Mouse (Mus musculus): ENCODE data around the gene Kcne4.
A peak's percentile ranks its signal among the peaks of the same experiment; 100 is the strongest.

Kcne4 gene

DNA sequence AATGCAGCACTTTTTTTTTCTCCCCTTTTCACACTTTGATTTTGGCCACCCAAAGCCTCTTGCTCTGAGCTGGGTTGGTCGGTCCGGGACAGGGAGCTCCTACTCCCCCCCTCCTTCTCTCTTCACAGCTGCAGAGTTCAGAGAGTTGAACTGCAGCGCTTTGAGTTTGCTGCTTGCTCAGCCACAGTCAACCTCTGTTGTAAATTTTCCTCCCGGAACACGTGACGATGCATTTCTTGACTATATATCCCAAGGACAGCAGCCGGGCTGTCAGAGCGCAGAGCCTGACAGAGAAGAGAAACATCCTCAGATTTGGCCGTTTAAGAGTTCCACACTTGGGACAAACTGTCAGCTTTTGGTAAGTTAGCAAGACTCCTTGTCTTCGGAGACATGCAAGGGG lies at the start of gene Kcne4:
TSS of gene Kcne4 (plus strand) at position 120 of the 400 bp plus-strand sequence.
- DNase-seq (ENCODE audit: low read depth, low spot score): no peak

DNA sequence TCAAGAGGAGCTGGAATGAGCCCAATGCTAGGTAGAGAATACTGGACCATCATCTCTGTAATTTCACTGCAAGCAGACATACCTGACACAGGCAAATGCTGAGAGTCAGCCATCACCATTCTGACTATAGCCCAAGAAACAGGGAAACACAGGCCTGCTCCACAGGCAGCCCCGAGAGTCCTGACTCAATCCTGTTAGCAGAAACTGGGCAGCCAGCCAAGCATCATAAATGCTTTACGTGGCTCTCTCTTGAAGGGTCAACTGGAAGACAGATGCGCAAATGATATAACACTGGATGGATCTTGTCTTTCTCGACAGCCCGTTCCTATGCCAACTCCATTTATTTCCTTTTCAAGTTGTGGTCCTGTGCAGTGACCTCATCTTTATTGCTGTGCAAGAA lies 34.7 kb upstream of the Kcne4 start:
- DNase-seq (ENCODE audit: low read depth, low spot score): no peak

DNA sequence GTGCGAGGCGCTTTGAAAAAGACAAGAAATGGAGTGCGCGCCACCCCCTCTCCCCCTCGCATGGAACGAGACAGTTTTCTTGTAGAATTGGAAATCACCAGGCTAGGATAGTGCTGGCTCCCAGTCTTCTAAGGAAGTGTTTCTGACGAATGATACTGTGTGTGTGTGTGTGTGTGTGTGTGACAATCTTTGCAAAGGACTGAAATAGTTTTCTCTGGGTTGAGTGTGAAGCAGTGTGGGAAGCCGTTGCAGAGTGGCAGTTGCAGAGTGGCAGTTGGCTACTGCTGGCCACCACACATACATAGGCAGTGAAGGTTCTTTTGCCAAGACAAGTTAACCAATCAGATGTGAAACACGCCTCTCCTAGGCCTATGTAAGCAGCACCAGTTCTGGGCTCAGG lies 31.6 kb upstream of the Kcne4 start:
- peak; percentile 65 for DNase-seq (ENCODE audit: low read depth, low spot score)

DNA sequence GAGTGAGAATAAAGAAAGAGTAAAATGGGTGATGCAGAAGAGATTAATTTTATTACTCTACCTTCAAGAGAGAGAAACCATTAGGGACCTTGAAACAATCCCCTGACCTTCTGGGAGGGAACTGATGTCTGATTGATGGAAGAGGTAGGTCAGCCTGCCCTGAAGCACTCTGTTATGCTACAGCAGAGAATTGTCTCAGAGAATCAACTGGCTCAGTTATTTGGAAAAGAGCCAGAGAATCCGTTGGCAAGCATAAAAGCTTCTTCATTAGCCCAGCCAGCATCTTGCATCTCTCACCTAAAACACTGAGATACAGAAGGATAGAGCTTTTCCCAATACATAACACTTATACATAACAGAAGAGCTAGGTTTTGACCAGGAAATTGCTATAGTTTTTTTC lies 26.8 kb upstream of the Kcne4 start:
- DNase-seq (ENCODE audit: low read depth, low spot score): peak; percentile 19

DNA sequence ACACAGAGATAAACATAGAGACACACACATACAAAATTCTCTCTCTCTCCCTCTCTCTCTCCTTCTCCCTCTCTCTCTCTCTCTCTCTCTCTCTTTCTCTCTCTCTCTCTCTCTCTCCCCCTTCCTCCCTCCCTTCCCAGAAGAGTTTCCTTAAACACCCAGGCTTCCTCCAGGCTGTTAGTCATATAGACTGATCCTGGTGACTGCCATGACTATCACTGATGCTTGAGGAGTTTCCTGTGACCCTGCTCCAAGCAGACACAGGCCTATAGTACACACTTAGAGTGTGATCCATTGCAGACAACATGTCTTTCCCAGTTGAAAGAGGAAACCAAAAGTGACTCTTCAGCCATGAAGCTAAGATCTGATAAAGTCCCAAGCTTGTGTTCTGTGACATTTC lies 9.1 kb upstream of the Kcne4 start:
- no peak for DNase-seq (ENCODE audit: low read depth, low spot score)

DNA sequence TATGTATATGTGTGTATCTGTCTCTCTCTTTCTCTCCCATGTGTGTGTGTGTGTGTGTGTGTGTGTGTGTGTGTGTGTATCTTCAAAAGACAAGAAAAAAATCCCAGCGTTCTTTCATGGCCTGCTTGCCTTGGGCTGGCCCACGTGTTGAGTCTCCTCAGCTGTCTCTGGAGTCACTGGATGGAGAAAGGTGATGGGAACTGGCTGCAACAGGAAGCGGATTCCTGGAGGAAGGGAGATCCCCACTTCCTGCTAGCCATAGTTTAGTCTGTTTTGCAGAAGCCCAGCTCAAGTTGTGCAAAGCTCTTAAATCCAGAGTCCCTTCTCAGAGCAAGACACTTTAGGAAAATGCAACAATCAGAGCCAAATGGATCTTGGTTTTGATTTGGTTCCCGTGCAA lies 6.7 kb upstream of the Kcne4 start:
- no peak for DNase-seq (ENCODE audit: low read depth, low spot score)

DNA sequence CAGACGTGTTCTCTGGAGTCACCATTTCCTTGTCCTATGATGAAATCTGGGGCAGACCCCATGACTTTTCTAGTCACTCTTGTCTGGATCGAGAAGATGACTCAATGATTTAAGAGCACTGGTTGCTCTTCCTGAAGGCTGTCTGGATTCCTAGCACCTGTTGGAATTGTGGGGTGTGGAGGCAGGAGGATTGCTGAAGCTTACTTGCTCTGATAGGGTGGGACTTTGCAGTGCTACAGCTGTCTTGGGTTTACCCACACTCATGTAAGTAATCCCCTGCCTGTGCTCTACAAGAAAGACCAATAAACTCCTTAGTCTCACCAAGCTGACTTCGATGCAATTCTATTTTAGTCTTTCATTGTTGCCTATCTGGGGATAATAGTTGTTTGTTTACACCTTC lies 5.7 kb upstream of the Kcne4 start:
- DNase-seq (ENCODE audit: low read depth, low spot score): no peak

DNA sequence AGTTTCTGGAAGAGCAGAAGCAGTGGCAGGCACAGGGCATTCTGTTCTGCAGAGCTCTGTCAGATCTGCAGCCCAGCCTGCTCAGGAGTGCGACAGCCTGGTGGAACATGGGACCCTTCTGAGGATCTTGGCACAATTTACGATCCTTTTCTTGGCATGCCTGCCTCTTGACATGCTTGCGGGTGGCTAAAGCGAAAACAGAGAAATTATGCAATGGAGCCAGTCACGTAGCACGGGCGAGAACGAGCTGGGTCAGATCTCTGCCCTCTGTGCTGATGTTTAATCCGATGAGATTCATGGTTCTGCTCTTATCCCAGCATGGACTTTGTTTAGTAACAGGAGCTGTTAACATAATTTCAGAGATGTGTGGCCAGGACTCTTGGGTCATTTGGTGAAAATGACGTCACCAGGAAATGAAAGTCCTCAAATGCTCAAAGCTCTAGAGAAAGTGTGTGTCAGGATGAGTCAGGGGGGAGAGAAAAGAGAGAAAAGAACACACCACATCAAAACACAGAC lies 4.5 kb upstream of the Kcne4 start:
- no peak for DNase-seq (ENCODE audit: low read depth, low spot score)

DNA sequence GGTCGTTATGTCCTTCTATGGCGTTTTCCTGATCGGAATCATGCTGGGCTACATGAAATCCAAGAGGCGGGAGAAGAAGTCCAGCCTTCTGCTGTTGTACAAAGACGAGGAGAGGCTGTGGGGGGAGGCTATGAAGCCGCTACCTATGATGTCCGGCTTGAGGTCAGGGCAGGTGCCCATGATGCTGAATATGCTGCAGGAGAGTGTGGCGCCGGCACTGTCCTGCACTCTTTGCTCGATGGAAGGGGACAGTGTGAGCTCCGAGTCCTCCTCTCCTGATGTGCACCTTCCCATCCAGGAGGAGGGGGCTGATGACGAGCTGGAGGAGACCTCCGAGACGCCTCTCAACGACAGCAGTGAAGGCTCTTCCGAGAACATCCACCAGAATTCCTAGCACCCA lies 1.2 kb downstream of the Kcne4 start:
- no peak for DNase-seq (ENCODE audit: low read depth, low spot score)

DNA sequence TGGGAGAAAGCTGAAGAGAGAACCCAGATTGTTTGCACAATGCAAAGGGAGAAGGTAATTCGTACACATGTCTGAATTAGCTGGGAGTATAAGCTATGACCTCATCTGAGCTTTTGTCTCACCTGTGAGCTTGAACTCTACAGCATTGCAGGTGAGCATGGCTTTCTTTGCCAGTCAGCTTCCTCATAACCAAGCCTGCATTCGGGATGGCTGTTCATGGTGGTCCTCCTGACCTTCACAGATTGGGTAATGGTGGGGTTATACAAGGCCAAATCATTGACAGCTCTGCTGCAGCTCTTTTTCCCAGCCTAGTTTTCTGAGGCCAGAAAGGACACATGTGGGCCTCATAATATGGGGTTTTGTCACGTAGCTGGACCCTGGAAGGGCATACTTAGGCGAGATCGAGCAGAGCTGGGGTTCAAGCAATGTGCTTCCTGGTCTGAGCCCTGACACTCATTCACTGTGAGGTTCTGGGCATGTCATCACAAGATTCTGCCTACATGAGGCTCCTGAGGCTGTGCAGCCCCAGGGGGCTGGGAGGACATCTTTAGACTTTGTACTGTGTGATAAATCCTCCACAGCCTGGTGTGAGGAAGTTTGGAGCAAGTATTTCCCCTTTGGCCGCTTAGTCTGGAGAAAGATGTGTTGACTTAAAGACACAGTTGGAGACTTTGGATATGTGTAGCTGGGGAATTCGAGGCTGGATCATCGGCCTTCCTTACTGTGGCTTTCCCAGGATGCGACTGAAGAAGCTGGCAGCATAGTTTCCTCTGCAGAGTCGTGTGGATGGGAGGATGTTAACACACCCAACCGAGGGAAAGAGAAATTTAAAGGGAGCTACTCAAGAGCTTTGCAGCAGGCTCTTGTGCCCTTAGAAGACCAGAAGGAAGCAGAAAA lies 2.3 kb downstream of the Kcne4 start:
- no peak for DNase-seq (ENCODE audit: low read depth, low spot score)

DNA sequence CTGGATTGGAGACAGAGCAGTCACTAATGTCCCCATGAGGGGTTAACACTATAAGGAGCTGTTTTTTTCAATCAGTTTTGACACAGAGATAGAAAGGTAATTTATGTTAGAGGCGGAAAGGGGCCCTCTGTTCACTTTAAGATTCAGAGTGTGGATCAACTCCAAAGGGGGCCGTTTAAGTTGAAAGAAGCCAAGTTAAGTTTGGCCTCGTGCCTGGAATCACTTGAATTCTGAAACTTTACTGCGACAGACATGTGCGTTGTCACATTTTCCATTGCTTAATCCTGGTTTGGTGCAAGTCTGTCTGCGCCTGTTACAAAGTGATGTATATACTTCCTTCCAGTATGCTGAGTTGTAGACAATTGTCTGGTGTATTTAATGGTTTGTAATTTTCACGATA lies 3.0 kb downstream of the Kcne4 start:
- peak; percentile 4 for DNase-seq (ENCODE audit: low read depth, low spot score)

DNA sequence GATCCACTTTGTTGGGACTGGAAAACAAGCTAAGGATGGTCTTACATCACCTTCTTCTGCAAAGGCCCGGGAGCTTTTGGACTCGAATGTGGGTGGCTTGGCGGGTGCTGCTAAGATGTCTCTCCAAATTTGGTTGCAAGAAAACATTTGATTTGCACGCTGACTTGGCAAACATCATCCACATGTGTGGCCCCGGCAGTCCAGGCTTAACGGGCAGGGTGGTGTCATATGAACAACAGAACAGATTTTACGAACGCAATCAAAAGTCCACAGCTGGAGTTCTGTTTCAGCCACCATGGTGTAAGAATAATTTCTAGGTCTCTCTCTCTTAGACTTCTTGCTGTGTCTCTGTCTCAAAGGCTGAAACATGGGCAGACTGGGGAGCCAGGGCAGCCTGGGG lies 3.6 kb downstream of the Kcne4 start:
- no peak for DNase-seq (ENCODE audit: low read depth, low spot score)

DNA sequence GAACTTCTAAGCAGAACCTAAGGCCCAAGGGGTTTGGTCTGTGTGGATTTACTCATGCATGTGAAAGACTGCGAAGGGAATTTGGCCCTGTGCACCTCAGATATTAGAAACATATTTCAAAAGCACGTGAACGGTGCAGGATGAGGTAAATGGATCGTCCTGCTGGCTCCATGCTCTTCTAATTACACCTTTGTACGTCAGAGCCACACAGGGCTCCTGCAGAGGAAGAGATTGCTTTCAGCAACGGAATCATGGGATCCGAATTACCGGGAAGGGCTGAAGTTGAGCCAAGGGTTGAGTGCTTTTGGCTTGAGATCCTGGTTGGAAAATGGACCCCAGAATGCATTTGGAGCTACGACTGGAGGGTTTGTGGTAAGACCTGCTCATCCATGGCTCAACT lies 4.6 kb downstream of the Kcne4 start:
- no peak for DNase-seq (ENCODE audit: low read depth, low spot score)

DNA sequence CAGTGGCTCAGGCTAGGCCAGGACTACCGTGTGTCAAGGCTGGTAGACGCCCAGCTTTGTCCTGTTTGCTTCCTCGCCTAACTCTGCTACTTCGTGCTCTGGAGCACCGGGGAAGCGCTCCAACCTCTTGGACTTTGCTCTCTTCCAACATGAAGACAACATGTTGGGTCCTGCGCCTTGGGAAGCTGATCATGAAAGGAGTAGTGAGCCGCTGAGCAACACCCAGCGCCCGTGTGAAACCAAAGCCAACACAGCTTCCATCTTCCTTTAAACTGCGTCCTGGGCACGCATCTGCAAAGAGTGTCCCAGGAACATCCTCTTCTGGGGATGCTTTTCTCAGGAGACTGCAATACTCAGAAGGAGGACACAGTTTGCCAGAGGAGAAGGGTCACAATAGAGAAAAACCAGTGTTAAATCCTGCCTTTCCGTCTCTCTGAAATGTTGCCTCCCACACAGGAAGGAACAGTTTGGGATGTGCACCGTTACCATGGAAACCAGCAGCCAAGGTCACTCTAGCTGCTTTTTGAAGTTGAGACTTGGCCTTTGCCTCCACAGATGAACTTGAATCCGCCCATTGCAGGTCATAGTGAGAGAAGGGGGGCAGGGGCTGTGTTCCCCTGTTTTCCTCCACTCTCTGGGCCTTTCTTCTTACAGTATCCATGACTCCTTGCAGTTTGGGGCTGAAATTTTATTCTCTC lies 5.3 kb downstream of the Kcne4 start:
- no peak for DNase-seq (ENCODE audit: low read depth, low spot score)

DNA sequence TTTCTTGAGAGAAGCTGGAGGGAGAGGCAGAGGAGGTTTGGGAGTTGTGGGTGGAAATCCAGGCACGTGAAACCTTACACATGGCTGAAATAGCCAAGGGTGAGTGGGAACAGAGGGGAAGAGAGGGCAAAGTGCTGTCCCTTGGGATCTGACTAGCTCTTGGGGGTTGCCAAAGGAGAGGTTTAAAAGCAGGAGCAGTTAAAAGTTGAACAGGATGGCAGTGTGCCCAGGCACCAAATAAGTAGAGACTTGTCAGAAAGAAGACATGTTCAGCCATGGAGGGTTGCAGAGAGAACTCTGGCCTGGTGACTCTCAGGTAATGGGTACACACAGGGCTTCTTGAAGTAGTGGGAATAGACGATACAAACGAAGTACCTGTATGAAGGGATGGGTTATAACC lies 8.7 kb downstream of the Kcne4 start:
- no peak for DNase-seq (ENCODE audit: low read depth, low spot score)

DNA sequence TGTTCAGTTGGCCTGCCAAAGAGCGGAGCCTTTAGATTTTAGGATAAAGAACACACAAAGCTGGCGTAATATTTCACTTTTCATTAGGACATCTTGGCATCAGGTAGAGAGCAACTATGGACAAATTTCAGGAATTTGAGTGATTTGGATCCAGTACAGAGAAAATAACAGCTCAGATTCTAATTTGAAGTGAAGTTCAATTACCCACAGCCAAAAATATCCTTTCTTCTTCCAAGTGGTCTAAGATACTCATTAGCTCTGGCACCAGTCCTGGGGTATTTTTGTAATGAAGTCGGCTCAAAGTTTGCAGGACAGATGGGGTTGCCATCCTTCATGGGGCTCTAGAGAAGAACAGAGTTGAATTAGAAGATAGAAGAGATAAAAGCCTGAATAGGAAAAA lies 21.9 kb downstream of the Kcne4 start:
- peak; percentile 9 for DNase-seq (ENCODE audit: low read depth, low spot score)

DNA sequence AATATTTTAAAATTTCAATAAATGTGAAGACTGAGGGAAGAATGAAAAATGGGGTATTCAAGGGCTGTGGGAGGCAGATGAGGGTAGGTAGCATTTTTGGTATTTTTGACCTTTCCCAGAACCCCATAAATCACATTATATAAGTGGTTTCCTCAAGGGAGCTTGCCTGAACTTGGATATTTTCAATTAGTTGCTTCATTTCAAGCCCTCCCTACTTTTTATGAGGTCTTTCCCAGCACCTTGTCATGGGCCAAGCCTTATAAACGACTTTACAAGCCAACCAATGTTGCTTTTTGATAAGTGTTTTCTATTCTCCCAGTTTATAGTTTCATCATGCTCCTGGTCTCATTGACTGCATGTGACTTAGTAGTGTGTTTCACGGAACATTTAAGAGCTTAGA lies 24.2 kb downstream of the Kcne4 start:
- no peak for DNase-seq (ENCODE audit: low read depth, low spot score)

DNA sequence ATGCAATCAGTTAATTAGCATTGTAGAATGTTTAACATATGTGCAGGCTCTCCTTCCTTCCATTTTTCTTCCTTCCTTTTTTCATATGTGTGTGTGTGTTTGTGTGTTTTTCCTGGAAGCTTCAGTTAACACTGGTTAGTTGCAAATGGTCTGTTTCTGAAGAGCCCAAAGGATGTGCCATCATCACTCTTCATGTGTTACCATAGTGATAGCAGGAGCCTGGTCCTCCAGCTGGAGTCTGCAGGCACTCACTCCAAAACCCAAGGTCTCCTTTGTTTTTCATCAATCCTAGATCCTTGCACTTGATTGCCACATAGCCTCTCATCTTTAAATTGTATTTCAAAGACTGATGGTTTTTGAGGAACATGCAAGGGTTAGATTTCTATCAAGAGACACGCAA lies 29.1 kb downstream of the Kcne4 start:
- no peak for DNase-seq (ENCODE audit: low read depth, low spot score)

DNA sequence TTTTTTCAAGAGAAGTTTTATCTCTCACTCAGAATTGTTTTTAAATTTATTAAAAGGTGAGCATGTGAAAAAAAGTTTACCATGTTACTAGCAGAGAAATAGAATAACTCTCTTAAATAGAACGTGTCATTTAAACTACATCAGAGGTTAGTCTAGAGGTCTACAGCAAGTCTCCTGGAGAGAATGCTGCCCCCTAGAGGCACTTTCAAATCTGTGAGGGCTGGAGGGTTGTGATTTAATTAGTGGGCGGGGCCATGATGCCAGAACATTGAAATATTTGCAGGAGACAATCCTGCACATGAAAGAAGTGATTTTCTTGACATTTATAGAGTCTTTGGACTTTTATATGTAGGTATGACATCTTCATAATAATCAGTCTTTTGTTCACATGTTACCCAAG lies 29.9 kb downstream of the Kcne4 start:
- DNase-seq (ENCODE audit: low read depth, low spot score): no peak

DNA sequence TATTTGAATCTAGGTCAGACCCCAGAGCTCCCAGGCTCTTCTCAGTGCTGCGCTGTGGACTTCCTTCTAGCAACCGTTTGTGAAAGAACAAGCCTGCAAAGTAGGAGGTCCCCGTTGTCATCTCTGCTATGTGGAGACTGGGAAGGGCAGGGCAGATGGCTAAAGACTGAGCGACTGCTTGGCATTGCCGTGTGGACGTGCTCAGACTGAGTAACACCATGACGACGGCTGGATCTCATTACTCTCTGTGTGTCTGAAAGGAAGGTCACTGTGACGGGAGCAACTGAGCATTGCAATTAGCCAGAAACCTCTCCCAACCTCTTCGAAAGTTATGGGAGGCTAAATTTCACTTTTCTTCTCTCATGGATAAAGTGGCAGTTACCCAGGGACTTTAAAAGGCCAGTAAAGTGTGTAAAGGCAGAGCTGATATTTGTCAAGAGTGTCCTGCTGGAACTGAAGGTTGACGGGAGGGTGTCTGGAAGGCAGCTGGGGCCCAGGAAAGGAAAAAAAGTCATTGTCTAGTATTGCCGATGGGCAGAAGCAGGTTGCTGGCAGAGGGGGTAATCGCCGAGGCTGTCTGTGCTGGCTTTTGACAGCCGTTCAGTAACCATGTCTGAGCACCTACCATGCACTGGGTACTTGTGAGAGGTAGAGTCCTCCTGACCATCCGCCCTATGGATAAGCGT lies 36.0 kb downstream of the Kcne4 start:
- DNase-seq (ENCODE audit: low read depth, low spot score): no peak

DNA sequence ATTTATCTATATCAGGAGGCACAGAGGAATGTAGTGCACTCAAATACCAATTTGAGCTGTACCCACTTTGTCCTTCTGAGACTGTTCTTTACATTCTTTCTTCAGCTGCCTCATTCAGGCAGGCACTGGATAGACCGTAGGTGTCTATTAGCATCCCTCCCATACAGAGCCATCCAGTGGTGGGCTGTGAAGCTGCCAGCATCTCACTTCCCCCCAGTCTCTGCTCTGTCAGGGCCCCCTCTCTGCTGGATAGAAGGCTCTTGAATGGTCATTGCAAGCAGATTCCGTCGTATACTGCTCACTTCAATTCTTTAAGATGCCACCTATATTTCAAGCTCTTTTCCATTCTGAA lies 36.5 kb downstream of the Kcne4 start:
- no peak for DNase-seq (ENCODE audit: low read depth, low spot score)

DNA sequence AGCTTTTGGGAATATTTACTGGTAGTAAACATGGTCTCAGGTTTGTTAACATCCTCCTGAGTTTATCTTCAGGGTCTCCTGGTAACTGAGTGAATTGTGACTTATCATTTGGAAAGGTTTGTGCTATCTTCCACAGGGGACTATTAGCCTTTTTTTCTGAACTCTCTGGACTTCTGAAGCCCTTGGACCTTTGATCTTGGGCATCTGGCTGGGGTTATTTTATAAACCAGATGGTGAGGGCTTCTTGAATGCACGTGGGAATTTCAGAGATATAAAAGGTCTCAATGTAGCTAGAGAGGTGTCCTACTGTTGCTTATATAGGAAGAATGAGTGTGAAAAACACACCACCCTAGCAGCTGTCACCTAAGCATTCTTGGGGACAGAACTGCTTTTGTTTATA lies 37.7 kb downstream of the Kcne4 start:
- DNase-seq (ENCODE audit: low read depth, low spot score): no peak

DNA sequence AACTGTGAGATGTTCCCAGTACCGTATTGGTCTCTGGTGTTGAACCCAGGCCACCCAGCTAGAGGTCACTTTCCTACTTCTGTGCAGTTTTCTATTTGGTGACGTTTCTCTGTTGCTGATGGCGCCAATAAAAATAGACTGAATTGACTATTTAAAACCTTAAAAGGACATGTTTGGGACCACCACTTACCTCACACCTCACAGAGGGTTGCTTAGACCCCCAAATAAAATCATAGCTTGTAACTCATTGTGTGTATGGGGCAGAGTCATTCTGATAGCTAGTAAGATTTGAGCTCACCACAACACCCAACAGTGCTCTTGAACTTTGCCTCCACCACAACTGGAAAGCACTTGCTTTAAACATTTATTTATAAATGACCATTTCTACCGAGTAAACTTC lies 43.0 kb downstream of the Kcne4 start:
- DNase-seq (ENCODE audit: low read depth, low spot score): no peak
